Mouse (Mus musculus) forebrain, embryonic 16.5 days (tissue): ENCODE results near the gene Gpr157. TPM values are rescaled to one million over a fixed set of nuclear protein-coding genes. Genes with fewer than 3 reads are reported as not detected.

ENCODE experiments used
- ATAC-seq: fragments of 200-750 bp; cut with Nextera tagmentation; 2 replicates; pipeline ENCODE4 v1.8.0; 2017; ENCODE audit warnings: mild to moderate bottlenecking, moderate library complexity
- H3K27ac ChIP-seq: fragments of 300-500 bp; sonication (generic); 2 replicates; pipeline ENCODE4 v1.5.1; 2014; ENCODE audit warnings: low read length, control low read depth
- H3K27me3 ChIP-seq: fragments of 300-500 bp; sonication (generic); replicated peaks from 2 replicates; pipeline ENCODE4 v1.6.1; 2014; ENCODE audit warnings: low read length; ENCODE audit not compliant: control insufficient read depth, insufficient read depth
- H3K36me3 ChIP-seq: fragments of 300-500 bp; sonication (generic); 2 replicates; pipeline ENCODE4 v1.6.1; 2014; ENCODE audit not compliant: control insufficient read depth, insufficient read depth
- H3K4me1 ChIP-seq: fragments of 300-500 bp; sonication (generic); replicated peaks from 2 replicates; pipeline ENCODE4 v1.6.1; 2014; ENCODE audit warnings: low read length; ENCODE audit not compliant: control insufficient read depth, insufficient read depth
- H3K4me2 ChIP-seq: fragments of 300-500 bp; sonication (generic); 2 replicates; pipeline ENCODE4 v1.6.1; 2014; ENCODE audit warnings: mild to moderate bottlenecking, low read length, control low read depth
- H3K4me3 ChIP-seq: fragments of 300-500 bp; sonication (generic); replicated peaks from 2 replicates; pipeline ENCODE4 v1.5.1; 2014; ENCODE audit warnings: mild to moderate bottlenecking, low read length, control low read depth
- H3K9ac ChIP-seq: fragments of 300-500 bp; sonication (generic); replicated peaks from 2 replicates; pipeline ENCODE4 v1.6.1; 2014; ENCODE audit warnings: low read depth, low read length, control low read depth
- H3K9me3 ChIP-seq: fragments of 300-500 bp; sonication (generic); 2 replicates; pipeline ENCODE4 v1.6.1; 2016; ENCODE audit warnings: low read length; ENCODE audit not compliant: control insufficient read depth
- WGBS: fragments of 180-500 bp; shearing (Covaris S2); extraction: QIAGEN DNeasy Blood & Tissue Kit; methylation state at CpG from one replicate; pipeline ENCODE4 v1.1.7; 2014; 5-methylcytosine and 5-hydroxymethylcytosine counted together
- polyA plus RNA-seq: library from polyadenylated mRNA; unstranded; fragments of >200 nt; fragmentation: Nextera tagmentation; extraction: Ambion mirVana; gene quantifications from 2 replicates; pipeline ENCODE4 v1.2.1, GENCODE M21; 2015

Gene Gpr157
- polyA plus RNA-seq, 1 experiment from 2014 or later, result 0.25 TPM

DNA sequence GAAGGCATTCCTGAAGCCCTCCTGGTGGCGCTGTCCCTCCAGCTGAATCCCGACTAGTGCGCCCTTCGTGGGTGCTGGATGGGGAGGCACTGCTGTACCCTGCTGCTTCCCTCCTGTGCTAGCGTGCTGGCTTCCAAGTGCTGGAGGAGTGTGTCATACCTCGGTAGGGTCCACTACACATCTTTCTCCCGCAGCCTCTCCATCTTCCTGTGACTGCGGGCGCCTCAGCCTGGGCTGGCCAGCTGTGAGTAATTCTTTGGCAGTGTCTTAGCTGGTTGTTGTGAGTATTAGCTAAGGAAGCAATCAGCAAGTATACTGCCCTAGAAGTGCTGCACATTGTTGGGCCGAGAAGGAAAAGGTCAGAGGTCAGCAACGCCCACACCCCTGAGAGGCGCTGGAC, 18.9 kb upstream of the Gpr157 start:
- Histone ChIP-seq H3K9ac (no peak overlapping the region), H3K36me3 (no peaks in the 10 kb centered on the region), H3K27ac (no peak overlapping the region), H3K4me1 (no peaks in the 10 kb centered on the region), H3K9me3 (no peaks in the 10 kb centered on the region), H3K27me3 (no peaks in the 10 kb centered on the region), H3K4me3 (no peak overlapping the region), H3K4me2 (no peak overlapping the region)
- ATAC-seq, result no peak
- 61% methylated on average over 12 of the region's 12 CpGs for WGBS

DNA sequence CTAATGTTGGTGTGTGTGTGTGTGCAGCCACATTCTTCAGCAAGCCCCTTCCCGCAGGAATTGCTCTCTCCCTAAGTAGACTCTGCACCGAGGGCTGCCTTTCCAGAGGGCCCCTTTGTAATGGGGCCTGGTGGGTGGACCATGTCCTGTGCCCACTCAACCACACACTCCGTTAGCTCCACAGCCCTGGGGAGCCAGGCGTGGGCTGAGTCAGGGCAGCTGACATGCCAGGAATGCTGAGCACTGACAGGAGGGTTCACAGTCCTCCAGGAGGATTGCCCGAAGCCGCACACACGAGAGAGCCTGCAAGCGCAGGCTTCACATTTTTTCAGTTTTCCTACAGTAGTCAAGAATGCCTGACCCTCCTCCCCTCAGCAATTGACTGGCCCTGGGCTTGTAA, 17.0 kb upstream of the Gpr157 start:
- no peaks in the 10 kb centered on the region for H3K9me3 ChIP-seq
- 52% methylated on average over 8 of the region's 8 CpGs for WGBS
- no peak overlapping the region for H3K4me2 ChIP-seq
- no peaks in the 10 kb centered on the region for H3K4me1 ChIP-seq
- H3K27me3 ChIP-seq, result no peaks in the 10 kb centered on the region
- no peak overlapping the region for H3K27ac ChIP-seq
- ATAC-seq, result no peak
- H3K9ac ChIP-seq, result no peak overlapping the region
- no peaks in the 10 kb centered on the region for H3K36me3 ChIP-seq
- H3K4me3 ChIP-seq, result no peak overlapping the region

DNA sequence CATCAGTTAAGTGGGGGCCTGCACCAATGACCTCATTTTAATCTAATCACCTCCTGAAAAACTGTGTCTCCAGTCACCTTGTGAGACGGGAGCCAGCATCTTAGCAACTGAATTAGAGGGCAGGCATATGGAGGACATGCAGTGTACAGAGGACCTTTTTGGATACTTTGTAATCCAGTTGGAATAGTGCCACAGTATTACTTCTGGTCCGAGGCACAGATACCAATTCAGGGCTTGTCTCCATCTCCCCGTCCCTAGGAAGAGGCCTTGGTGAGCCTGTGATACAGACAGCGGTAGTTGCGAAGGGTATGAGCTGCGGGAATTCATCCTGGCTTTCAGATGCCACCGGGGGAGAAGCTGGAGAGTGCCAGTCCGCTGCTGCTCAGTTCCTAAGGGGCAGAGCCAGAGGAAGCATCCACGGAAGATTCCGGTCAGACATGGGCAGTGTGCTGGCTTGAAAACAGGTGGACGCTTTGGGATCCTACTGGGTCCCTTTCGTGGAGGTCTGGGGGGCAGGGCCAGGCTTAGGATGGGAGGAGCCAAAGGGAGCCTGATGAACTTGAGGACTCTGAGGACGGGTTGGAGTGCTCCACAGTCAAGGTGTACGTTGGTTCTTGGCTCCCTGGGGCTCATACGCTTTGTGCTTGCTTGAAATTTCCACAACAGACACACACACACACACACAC, 14.6 kb upstream of the Gpr157 start:
- no peaks in the 10 kb centered on the region for H3K36me3 ChIP-seq
- WGBS, result 49% methylated on average over 15 of the region's 15 CpGs
- no peaks in the 10 kb centered on the region for H3K27me3 ChIP-seq
- H3K27ac ChIP-seq, result no peak overlapping the region
- H3K4me2 ChIP-seq, result no peak overlapping the region
- H3K4me3 ChIP-seq, result no peak overlapping the region
- no peak for ATAC-seq
- no peak overlapping the region for H3K9ac ChIP-seq
- no peaks in the 10 kb centered on the region for H3K9me3 ChIP-seq
- no peaks in the 10 kb centered on the region for H3K4me1 ChIP-seq

DNA sequence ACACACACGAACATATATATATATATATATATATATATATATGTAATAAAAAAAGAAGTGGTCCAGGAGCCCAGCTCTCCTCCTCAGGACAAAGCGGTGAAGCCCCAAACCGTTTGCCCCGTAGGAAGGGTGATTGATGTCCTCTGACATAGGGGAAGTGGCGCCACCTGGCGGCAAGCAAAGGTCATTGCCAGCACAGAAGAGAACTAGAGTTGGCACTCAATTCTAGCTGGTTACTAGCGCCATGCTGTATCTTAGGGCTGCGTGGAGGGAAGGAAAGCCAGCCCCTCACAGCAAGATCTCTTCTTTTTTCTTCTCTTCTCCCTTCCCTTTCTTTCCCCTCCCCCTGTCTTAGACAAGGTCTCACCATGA, 14.1 kb upstream of the Gpr157 start:
- no peak overlapping the region for H3K9ac ChIP-seq
- H3K36me3 ChIP-seq, result no peaks in the 10 kb centered on the region
- no peaks in the 10 kb centered on the region for H3K27me3 ChIP-seq
- no peaks in the 10 kb centered on the region for H3K4me1 ChIP-seq
- H3K4me3 ChIP-seq, result no peak overlapping the region
- H3K9me3 ChIP-seq, result no peaks in the 10 kb centered on the region
- H3K4me2 ChIP-seq, result no peak overlapping the region
- 17% methylated on average over 8 of the region's 8 CpGs for WGBS
- no peak for ATAC-seq
- no peak overlapping the region for H3K27ac ChIP-seq

DNA sequence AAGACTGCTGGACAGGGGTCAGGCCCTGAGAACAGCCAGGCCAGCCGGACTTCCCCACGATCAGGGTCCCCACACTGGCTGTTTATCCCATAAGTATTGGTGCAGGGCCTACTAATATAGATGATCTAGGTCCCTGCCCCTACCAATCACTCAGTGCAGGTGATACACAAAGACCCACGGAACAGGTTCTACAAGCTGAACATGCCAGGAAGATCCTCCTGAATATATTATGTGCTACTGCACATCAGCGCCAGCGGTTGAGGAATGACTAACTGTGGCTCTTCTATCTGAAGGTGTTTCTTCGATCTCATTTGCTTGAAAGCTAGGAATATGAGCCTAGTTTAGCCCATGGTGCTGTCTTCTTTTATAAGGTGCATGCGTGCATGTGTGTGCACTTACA, 11.8 kb upstream of the Gpr157 start:
- no peaks in the 10 kb centered on the region for H3K4me1 ChIP-seq
- no peaks in the 10 kb centered on the region for H3K36me3 ChIP-seq
- no peak overlapping the region for H3K27ac ChIP-seq
- no peak overlapping the region for H3K4me3 ChIP-seq
- 87% methylated on average over 7 of the region's 7 CpGs for WGBS
- H3K27me3 ChIP-seq, result no peaks in the 10 kb centered on the region
- no peaks in the 10 kb centered on the region for H3K9me3 ChIP-seq
- H3K9ac ChIP-seq, result no peak overlapping the region
- H3K4me2 ChIP-seq, result no peak overlapping the region
- ATAC-seq, result no peak

DNA sequence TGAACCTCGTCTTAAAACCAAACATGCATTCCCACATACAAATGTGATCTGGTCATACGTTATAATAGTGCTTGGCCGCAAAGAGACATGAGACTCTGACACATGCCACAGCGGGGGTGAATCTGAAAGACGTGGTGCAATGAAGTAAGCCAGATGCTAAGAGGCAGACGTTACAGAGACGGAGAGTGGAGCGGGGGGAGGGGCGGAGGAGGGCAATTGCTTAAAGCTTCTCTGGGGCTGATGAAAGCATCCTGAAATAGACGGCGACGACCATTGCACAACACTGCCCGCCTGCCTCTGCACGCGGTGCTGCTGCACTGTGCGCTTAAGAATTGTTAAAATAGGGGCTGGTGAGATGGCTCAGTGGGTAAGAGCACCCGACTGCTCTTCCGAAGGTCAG, 11.0 kb upstream of the Gpr157 start:
- 49% methylated on average over 18 of the region's 18 CpGs for WGBS
- H3K4me1 ChIP-seq, result no peaks in the 10 kb centered on the region
- H3K36me3 ChIP-seq, result no peaks in the 10 kb centered on the region
- ATAC-seq, result no peak
- no peaks in the 10 kb centered on the region for H3K27me3 ChIP-seq
- H3K9me3 ChIP-seq, result no peaks in the 10 kb centered on the region
- H3K27ac ChIP-seq, result no peak overlapping the region
- H3K4me2 ChIP-seq, result no peak overlapping the region
- no peak overlapping the region for H3K4me3 ChIP-seq
- H3K9ac ChIP-seq, result no peak overlapping the region

DNA sequence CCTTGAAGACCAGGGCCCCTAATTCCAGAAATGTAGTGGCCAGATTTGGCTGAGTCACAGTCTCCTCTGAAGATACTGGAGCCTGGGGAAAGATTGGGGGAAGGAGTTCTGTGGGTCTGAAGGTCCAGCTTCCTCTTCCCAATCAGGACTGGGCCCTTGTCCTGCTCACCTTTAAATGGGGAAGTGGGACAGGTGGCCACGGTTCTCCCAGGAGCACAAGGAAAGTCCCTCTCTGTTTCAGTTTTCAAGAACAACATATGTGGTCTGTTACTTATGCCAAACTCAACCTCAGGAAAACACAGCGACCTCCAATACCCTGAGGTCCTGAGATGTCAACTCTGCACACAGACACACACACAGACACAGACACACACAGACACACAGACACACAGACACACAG, 8.5 kb upstream of the Gpr157 start:
- no peak for ATAC-seq
- H3K27me3 ChIP-seq, result no peaks in the 10 kb centered on the region
- no peaks in the 10 kb centered on the region for H3K9me3 ChIP-seq
- no peak overlapping the region for H3K9ac ChIP-seq
- H3K27ac ChIP-seq, result no peak overlapping the region
- no peak overlapping the region for H3K4me2 ChIP-seq
- H3K36me3 ChIP-seq, result no peaks in the 10 kb centered on the region
- no peak overlapping the region for H3K4me3 ChIP-seq
- 74% methylated on average over 2 of the region's 2 CpGs for WGBS
- H3K4me1 ChIP-seq, result no peaks in the 10 kb centered on the region

DNA sequence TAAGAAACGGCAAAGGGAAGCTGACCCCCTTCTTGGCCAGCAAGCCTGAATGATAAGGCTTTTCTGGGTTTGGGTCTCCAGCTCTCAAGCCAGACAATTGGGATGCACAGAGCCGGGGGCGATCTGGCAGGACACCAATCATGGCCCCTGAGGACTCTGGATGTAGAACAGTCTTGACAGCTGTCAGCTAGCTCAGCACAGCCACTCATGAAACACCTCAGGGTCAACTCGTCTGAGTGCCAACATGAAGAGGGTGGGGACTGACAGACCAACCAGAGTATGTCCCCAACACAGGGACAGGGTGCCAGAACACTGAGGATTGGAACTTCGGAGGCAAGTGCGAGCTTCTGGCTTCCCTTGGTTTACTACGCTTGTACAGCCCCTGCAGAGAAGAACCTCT, 7.9 kb upstream of the Gpr157 start:
- Histone ChIP-seq H3K4me1 (no peaks in the 10 kb centered on the region), H3K4me2 (no peak overlapping the region), H3K36me3 (no peaks in the 10 kb centered on the region), H3K4me3 (no peak overlapping the region), H3K9ac (no peak overlapping the region), H3K27ac (no peak overlapping the region), H3K9me3 (no peaks in the 10 kb centered on the region; the same call in 1 of the 2 replicates), H3K27me3 (no peaks in the 10 kb centered on the region)
- ATAC-seq, result no peak
- WGBS, result 77% methylated on average over 7 of the region's 7 CpGs

DNA sequence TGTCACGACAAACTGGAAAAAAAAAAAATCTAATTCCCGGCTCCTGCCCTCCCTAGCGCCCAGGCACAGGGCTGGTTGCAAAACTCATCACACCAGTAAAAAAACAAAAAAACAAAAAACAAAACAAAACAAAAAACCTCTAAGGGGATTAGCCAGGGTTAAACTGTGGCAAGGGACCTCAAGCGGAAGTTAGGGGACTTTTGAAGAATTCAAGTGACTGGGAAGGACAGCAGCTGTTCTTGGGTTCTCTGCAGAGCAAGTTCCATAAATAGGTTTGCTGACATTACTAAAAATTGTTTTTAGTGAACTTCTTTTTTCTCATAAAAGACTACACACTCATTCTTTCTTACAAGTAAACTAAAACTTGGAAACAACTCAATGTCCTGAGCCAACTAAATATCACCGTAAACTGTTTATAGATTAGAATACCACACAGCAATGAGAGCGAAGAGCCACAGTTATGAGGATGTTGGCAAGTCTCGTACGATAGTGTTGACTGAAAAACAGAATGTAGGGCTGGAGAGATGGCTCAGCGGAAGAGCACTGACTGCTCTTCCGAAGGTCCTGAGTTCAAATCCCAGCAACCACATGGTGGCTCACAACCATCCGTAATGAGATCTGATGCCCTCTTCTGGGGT, 6.7 kb upstream of the Gpr157 start:
- Histone ChIP-seq H3K9me3 (no peaks in the 10 kb centered on the region; the same call in 1 of the 2 replicates), H3K4me2 (no peak overlapping the region), H3K4me1 (no peaks in the 10 kb centered on the region), H3K27me3 (no peaks in the 10 kb centered on the region), H3K27ac (no peak overlapping the region), H3K9ac (no peak overlapping the region), H3K36me3 (no peaks in the 10 kb centered on the region), H3K4me3 (no peak overlapping the region)
- WGBS, result 84% methylated on average over 11 of the region's 11 CpGs
- ATAC-seq, result no peak
